Mouse (Mus musculus) naive thymus-derived CD4-positive, alpha-beta T cell, adult 2 months (primary cell): ENCODE data around the gene Trim72.
"Not testable (repeated sequence)": the region's sequence is repeated elsewhere in the genome, so short reads cannot be mapped to it uniquely, and the experiment has no call there.

ENCODE experiments used
- DNase-seq: peaks from one replicate; pipeline ENCODE4 v3.0.0-alpha.2; 2011; ENCODE audit warnings: low read depth

Gene Trim72

GRCm38 (mm10) chr7:128009715-128010340 lies 6.1 kb downstream of the Trim72 start:
- DNase-seq, result no peak

- peak; percentile 25 for DNase-seq
These were observed 8.5 kb downstream of the Trim72 start for GRCm38 (mm10) chr7:128012136-128012780.

DNA sequence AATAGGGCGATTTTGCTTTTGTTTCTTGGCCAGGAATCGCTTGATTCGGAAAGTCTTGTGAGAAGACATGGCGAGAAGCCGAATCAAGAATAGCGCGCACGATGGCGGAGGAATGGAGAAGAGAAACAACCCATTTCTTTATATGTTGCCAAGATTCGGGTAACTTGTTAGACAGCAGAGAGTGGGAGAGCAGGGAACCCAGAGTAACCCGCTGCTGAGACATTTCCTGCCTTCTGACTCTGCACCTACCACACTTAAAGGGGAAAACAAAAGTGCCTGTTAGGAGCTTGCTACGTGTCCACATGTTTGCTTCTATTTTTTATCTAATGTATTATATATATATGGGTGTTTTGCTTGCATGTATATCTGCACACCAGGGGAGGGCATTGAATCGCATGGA lies 9.4 kb downstream of the Trim72 start:
- no peak for DNase-seq

DNA sequence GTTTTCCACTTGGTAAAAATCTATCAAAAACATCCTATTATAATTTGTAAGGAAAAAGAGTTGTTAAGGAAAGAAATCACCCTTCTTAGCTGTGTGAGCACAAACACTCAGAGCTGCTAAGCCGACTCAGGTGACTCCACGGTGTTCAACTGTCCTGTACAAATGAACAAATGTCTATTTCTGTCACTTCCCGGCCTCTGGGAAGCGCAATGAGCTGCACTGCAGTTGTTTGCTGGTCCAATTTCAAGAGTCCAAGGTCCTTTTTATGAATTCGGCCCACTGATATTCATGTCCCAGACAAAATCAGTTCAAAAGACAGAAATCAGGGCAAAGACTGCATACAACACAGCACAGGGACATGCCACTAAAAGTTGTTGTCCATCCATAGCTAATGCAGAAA lies 12.4 kb downstream of the Trim72 start:
- DNase-seq, result not testable (repeated sequence)

- DNase-seq, result no peak
These were observed 12.9 kb downstream of the Trim72 start for GRCm38 (mm10) chr7:128016650-128017049.

DNA sequence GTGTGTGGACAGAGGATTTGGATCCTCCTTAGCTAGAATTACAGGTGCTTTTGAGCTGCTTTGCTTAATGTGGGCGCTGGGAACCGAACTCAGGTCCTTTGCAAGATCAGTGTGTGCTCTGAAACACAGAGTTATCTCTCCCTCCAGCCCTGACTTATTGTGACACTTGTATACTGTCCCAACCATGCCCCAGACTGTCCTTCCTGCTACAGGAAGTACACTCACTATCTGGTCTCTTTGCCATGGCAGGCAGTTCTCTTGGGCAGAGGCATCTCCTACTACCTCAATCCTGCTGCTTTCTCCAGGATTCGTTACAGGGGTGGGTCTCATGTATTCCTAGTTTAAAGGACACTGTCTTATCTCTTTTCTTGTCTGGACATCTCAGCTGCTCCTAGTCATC lies 14.5 kb downstream of the Trim72 start:
- no peak for DNase-seq

- DNase-seq, result no peak
These were observed 15.4 kb downstream of the Trim72 start for GRCm38 (mm10) chr7:128019187-128019586.

GRCm38 (mm10) chr7:128022974-128023373 lies 19.2 kb downstream of the Trim72 start:
- peak; percentile 48 for DNase-seq

- no peak for DNase-seq
These were observed 19.8 kb downstream of the Trim72 start for GRCm38 (mm10) chr7:128023565-128023964.

DNA sequence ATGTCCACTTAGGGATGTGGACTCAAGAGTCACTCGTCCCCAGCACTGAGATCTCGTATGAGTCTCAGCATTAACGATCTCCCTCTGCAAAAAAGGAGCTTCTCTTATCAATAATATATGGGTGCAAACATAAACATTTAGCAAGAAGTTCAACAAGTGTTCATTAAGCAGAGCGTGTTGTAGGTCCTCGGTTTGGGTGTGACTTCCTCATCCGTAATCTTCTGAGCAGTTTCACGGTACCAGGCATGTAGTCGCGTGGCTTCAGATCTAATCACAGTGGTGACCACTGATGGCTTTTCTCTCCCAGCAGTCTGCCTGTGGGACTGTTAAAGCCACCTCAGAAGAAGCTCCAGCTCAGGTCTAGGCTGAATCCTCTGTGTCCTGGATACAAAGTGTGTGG lies 20.6 kb downstream of the Trim72 start:
- no peak for DNase-seq

DNA sequence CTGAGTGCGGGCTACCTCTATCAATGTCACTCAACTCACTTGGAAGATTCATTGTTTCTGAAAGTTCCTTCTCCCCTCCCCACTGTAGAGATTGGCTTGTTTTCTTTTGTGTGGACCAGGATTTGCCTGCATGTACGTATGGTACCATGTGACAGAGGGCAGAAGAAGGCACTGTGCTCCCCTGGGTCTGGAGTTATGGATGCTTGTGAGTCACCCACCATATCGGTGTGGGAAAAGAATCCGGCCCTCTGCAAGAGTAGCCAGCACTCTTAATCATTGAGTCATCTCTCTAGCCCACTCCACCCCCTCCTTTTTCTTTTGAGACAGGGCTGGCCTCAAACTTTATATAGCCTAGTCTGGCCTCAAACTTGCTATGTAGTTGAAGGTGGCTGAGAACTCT lies 21.2 kb downstream of the Trim72 start:
- no peak for DNase-seq

GRCm38 (mm10) chr7:128025381-128025780 lies 21.6 kb downstream of the Trim72 start:
- no peak for DNase-seq

- DNase-seq, result no peak
These were observed 27.7 kb downstream of the Trim72 start for GRCm38 (mm10) chr7:128031403-128031976.

DNA sequence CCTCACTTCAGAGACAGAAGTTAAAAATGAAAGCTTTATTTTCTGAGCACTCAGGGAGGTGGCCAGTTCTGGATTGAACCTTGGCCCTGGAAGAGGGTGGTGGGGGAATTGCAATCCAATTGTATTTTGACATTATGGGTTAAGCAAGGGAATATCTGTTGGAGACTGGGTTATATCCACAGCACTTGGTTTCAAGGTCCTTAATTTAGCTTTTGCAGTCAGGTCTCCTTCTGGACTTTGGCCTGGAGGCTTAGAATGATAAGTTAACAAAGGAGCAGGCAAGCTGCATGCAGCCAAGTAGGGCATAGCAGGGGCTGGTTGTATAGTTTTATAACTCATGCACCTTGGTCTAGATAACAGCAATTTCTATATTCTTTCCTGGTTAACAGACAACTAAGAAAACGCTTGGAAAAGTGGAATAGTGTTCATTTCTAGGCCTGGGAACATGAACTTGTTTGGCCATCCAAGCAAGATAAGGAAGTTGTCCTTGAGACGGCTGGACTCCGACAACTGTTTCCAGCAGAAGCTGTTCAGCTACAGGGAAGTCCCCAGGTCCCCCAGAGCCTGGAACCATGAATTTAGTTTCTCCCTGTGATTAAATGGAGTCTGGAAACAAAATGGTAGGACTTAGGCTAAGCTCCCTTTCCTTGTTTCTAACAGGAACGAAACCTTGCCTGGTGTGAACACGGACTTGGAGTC lies 28.7 kb downstream of the Trim72 start:
- DNase-seq, result no peak

- no peak for DNase-seq
These were observed 29.2 kb downstream of the Trim72 start for GRCm38 (mm10) chr7:128032989-128033293.

DNA sequence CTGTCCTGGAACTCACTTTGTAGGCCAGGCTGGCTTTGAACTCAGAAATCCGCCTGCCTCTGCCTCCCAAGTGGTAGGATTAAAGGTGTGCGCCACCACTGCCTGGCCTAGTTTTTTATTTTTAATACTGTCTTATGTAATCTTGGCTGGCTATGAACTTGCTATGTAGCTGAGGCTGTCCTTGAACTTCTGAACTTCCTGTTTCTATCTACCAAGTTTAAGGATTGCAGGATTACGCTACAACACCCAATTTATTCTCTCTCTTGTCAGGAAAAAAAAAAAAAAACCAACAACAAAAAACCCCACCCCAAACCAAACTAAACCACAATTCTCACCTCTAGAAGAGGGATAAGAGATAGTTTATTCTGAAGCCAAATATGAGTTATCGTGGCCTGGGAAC lies 29.9 kb downstream of the Trim72 start:
- no peak for DNase-seq

DNA sequence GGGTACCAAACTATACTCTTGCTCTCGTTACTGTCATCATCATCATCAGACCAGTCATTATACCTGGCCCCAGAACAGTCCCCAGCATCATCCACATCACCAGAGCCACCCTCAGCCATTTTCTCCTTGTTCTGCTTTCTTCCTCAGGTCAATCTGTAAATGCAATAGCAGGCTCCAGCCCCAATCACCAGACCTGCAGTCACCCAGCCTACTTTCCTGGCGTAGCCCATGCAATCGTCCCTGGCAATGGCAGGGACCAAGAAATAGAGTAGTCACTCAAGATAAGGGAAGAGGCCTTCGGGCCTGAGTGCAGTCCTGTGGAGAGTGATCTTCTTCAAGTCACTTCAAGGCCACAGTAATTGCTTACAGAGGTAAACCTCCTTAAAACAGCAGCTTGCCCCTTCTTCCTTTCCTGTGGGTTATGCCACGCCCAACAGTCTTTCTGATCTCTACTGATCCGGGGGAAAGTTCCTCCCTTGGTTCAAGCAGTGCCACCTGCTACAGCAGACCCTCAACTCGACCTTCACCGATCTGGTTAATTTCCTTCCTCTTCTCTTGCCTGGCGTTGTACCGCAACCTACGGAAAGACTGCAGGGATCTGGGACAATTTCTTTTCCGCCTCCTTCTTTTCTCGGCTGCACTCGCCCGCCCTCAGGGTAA lies 38.5 kb downstream of the Trim72 start:
- not testable (repeated sequence) for DNase-seq

DNA sequence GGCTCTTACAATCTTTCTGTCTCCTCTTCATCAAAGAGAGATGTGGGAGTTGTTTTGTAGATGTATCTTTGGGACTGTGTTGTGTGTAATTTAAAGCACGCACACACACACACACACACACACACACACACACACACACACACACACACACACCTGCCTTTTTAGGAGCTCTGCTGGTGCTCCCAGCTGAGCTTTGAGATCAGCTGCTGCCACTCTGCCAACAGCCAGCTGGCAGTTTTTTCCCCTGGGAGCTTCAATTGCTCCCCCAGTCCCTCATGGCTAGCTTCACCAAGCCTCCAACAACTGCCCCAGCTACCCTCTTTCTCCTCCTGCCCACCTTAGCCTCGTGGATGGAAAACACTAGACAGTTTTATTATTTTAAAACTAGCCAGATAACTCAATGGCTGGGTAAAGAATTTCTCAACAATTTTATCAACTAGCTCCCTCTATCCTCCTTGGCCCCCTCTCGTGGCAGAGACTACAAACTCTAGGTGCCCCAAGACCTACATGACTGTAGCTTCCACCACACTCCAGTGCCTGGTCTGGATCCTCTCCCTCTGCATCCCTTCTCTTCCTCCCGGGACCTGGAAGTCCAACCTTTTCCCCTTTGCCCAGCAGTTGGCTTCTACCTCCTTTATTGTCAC lies 40.5 kb downstream of the Trim72 start:
- no peak for DNase-seq

- DNase-seq, result no peak
These were observed 41.9 kb downstream of the Trim72 start for GRCm38 (mm10) chr7:128045640-128046039.

GRCm38 (mm10) chr7:128048819-128049218 lies 45.1 kb downstream of the Trim72 start:
- DNase-seq, result no peak

DNA sequence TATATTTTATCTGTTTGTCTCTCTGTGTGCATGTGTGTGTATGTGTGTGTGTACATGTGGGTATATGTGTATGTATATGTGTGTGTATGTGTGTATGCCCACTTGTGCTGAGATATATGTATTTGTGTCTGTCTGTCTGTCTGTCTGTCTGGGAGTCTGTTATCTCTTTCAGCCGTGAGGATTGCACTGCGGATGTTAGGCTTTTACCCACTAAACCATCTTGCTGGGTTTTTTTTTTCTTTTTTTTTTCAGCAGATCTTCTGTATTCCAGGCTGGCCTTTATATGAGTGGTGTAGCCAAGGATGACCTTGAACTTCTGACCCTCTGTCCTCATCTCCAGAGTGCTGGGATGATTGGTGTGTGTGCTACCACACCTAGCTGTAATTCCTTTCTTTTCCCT lies 45.5 kb downstream of the Trim72 start:
- no peak for DNase-seq

GRCm38 (mm10) chr7:128050739-128051138 lies 47.0 kb downstream of the Trim72 start:
- peak; percentile 44 for DNase-seq
